Mouse (Mus musculus) heart, embryonic 10.5 days (tissue): ENCODE measurements around the gene Necab2. TPM values are rescaled to one million over a fixed set of nuclear protein-coding genes. Genes with fewer than 3 reads are reported as not detected.

Experiments
- DNase-seq: peaks from one replicate; pipeline ENCODE4 v3.0.0-alpha.2; 2017; ENCODE audit warnings: low spot score
- H3K27ac ChIP-seq: fragments of 300-500 bp; sonication (generic); 2 replicates; pipeline ENCODE4 v1.5.1; 2016; ENCODE audit warnings: mild to moderate bottlenecking
- H3K27me3 ChIP-seq: fragments of 300-500 bp; sonication (generic); 2 replicates; pipeline ENCODE4 v1.6.1; 2016; ENCODE audit warnings: mild to moderate bottlenecking; ENCODE audit not compliant: poor library complexity, insufficient read depth, severe bottlenecking
- H3K36me3 ChIP-seq: fragments of 300-500 bp; sonication (generic); 2 replicates; pipeline ENCODE4 v1.6.1; 2016; ENCODE audit warnings: mild to moderate bottlenecking, moderate library complexity
- H3K4me1 ChIP-seq: fragments of 300-500 bp; sonication (generic); 2 replicates; pipeline ENCODE4 v1.6.1; 2016; ENCODE audit warnings: mild to moderate bottlenecking
- H3K4me3 ChIP-seq: fragments of 300-500 bp; sonication (generic); 2 replicates; pipeline ENCODE4 v1.5.1; 2016; ENCODE audit warnings: mild to moderate bottlenecking, moderate library complexity
- H3K9me3 ChIP-seq: fragments of 300-500 bp; sonication (generic); 2 replicates; pipeline ENCODE4 v1.6.1; 2016; ENCODE audit warnings: mild to moderate bottlenecking, moderate library complexity
- WGBS: fragments of 180-500 bp; shearing (Covaris S2); methylation state at CpG from one replicate; pipeline ENCODE4 v1.1.7; 2016; 5-methylcytosine and 5-hydroxymethylcytosine counted together
- polyA plus RNA-seq: library from polyadenylated mRNA; unstranded; fragments of >200 nt; fragmentation: Nextera tagmentation; extraction: Ambion mirVana; gene quantifications from 2 replicates; pipeline ENCODE4 v1.2.1, GENCODE M21; 2016

Necab2 gene
- polyA plus RNA-seq, 1 experiment from 2014 or later = 3.4 TPM

DNA sequence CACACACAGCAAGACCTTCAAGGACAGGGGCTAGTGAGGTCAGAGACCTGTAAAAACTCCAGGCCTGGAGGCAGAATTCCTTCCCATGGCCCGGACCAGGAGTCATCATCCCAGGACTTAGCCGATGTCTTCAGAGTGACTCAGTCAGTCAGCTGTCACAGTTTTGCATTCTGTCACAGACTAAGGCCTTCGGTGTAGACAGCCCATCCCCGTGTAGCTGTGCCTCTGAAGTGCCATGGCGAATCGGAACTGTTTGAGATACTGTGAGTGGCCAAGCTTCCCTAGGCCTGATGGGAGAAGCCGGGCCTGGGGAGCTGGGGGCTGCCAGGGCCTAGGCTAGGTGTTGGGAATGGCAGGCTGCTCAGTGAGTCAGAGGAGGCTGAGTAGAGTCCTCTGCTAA lies 15.8 kb upstream of the Necab2 start:
- no peak overlapping the region for H3K27ac ChIP-seq
- H3K4me1 ChIP-seq = peaks cover 41% of the 10 kb centered on the region
- no peaks in the 10 kb centered on the region for H3K36me3 ChIP-seq
- no peak overlapping the region for H3K4me3 ChIP-seq
- DNase-seq = no peak
- H3K9me3 ChIP-seq = no peaks in the 10 kb centered on the region
- peaks cover 45% of the 10 kb centered on the region for H3K27me3 ChIP-seq
- 72% methylated on average over 7 of the region's 7 CpGs for WGBS

DNA sequence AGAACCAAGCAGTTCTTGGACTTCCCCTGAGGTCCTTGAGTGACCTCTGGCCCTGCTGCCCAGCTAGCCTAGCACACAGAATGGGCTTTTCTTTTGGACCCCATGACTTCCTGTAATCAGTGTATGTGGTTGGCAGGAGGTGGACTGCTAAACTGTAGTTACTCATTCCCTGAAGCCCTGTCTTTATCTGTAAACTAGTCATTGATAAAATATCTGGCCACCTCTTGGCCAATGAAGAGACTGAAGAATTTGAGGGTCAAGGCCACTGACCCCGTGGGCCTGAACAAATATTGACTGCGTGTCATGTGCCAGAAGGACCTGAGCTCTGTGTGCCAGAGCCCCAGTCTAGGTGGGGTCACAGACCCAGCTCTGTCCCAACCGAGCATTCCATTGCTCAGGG lies 14.1 kb upstream of the Necab2 start:
- DNase-seq = no peak
- 47% methylated on average over 3 of the region's 3 CpGs for WGBS
- no peaks in the 10 kb centered on the region for H3K9me3 ChIP-seq
- no peak overlapping the region for H3K4me3 ChIP-seq
- no peaks in the 10 kb centered on the region for H3K36me3 ChIP-seq
- H3K27ac ChIP-seq = no peak overlapping the region
- H3K4me1 ChIP-seq = peaks cover 45% of the 10 kb centered on the region
- peaks cover 48% of the 10 kb centered on the region for H3K27me3 ChIP-seq

DNA sequence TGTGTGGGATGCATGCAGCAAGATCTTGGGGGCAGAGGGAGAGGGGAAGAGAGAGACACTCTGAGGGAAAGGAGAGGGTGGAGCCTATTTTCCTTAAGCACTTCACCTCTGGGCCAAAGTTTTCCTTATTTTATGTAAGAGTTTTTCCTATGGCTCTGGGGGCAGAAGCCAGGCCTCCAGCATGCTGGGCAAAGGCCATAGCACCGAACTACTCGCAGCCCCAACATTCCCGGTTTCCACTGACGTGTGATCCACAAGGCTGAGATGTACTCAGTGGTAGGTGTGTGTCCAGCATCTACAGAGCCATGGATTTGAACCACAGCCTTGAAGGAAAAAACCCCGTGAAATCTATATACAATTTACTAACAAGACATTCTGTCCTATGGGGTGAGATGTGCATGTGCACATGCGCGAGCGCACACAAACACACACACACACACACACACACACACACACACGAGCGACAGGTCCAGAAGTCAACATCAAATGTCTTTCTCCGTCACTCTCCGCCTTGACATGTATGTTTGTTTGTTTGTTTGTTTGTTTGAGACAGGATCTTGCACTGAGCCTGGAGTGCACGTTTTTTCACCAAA lies 12.8 kb upstream of the Necab2 start, which contains the start of gene Osgin1:
Osgin1 (plus strand) TSS at position 543 of the 593 bp plus-strand sequence.
- WGBS = 82% methylated on average over 13 of the region's 13 CpGs
- Histone ChIP-seq H3K36me3 (no peaks in the 10 kb centered on the region), H3K27me3 (peaks cover 46% of the 10 kb centered on the region), H3K4me1 (peaks cover 42% of the 10 kb centered on the region), H3K4me3 (no peak within 1 kb of the TSS), H3K27ac (no peak within 1 kb of the TSS; the same call in 1 of the 2 replicates), H3K9me3 (no peaks in the 10 kb centered on the region)
- no peak for DNase-seq

DNA sequence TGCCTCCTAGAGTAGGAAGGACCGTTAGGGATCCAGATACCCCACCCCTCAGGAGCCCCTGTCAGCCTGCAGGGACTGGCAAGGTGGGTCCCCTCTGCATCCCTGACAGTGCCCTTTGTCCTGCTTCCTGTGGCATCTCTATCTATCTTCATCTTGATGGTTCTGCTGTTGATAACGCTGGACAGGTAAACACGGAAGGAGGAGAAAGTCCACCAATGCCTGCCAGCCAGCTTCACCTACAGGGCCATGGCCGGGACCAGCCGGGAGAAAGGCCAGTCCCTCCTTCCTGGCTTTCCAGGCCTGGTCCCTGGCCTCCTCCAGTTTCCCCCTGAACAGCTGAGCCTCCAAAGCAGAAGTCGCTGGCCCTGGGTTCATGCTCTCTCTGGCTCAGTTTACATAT lies 11.9 kb upstream of the Necab2 start:
- 72% methylated on average over 6 of the region's 6 CpGs for WGBS
- H3K27ac ChIP-seq = no peak overlapping the region

DNA sequence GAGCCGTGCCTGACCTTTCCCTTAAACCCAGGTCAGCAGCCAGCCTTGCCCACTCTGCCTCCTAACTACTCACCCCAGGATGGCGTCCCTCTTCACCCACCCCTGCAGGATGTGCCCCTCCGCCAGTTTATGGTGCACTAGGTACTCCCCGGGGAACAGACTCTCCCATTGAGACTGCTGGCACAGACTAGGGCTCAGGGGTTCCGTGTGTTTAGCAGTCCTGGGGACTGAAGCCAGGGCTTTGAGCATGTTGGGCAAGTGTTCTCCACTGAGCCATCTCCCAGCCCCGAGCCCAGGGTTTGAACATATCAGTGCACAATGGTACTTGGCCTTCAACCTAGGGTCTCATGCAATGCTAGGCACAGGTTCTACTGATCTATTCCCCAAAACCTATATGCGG lies 11.0 kb upstream of the Necab2 start:
- H3K4me3 ChIP-seq = no peak overlapping the region
- H3K27me3 ChIP-seq = peaks cover 45% of the 10 kb centered on the region
- H3K9me3 ChIP-seq = no peaks in the 10 kb centered on the region
- no peak for DNase-seq
- no peak overlapping the region for H3K27ac ChIP-seq
- peaks cover 39% of the 10 kb centered on the region for H3K4me1 ChIP-seq
- 85% methylated on average over 7 of the region's 7 CpGs for WGBS
- H3K36me3 ChIP-seq = no peaks in the 10 kb centered on the region

More for the DNA sequence above, 11.9 kb upstream of the Necab2 start:
- Histone ChIP-seq H3K4me1 (peaks cover 37% of the 10 kb centered on the region), H3K4me3 (no peak overlapping the region), H3K27me3 (peaks cover 46% of the 10 kb centered on the region), H3K9me3 (no peaks in the 10 kb centered on the region), H3K36me3 (no peaks in the 10 kb centered on the region)
- DNase-seq = no peak

DNA sequence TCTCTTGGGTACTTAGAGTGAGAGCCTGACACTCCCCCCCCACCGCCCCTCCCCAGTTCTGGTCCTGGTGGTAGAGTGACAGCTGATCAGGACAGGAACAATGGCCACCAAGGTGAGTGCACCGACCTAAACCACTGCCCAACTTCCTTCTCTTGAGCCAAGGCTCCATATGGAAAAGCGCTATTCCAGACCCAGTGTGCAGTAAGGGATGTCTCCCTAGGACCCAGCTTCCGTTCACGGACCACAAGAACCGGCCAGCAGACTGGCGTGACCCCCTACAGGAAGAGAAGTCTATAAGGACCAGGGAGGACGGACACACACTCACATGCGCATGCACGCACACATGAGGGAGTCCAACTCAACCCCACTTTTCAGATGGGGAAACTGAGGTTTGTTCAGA lies 10.2 kb upstream of the Necab2 start:
- no peak for DNase-seq
- WGBS = 83% methylated on average over 10 of the region's 10 CpGs
- H3K27ac ChIP-seq = 0 out of 2 replicates have a peak overlapping the region, but pooled peaks have one; percentile 22
- H3K9me3 ChIP-seq = no peaks in the 10 kb centered on the region
- H3K4me3 ChIP-seq = no peak overlapping the region
- H3K27me3 ChIP-seq = peaks cover 50% of the 10 kb centered on the region
- no peaks in the 10 kb centered on the region for H3K36me3 ChIP-seq
- H3K4me1 ChIP-seq = peaks cover 42% of the 10 kb centered on the region

DNA sequence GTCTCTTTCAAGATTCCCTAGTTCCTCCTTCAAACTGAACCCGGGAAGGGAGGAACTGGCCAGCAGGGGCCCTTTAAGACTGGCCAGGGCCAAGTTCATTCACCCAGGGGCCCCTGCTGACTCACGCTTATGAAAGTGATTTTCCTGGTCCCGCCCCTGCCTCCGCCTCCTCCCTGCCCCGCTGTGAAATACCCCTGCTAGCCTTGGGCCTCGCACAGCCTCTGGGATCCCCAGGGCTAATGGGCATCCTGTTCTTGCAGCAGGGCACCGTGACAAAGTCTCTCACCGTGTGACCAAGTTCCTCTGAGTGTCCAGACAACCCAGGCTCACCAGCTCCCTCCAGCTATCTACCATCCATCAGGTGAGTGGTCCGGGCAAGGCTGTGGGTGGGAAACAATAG lies 9.6 kb upstream of the Necab2 start:
- H3K4me1 ChIP-seq = peaks cover 41% of the 10 kb centered on the region
- DNase-seq = no peak

DNA sequence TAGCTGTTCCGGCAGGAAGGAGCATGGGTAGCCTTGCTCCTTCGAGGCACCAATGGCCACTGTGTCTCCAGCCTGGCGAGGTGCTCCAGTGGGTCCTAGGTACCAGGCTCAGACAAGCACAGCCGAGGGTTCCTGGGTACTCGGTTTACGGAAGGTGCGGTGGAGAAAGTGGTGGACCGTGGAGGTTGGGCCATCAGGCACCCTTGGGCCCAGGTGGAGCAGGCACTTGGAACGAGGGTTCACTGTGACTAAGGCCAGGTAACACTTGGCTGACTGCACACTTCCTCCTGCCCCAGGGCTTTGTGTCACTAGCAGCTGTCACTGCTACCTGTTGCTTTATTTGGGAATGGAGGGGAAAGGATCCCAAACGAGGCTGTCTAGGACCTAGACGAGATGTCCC lies 9.0 kb upstream of the Necab2 start:
- no peaks in the 10 kb centered on the region for H3K9me3 ChIP-seq
- peaks cover 55% of the 10 kb centered on the region for H3K27me3 ChIP-seq
- H3K36me3 ChIP-seq = no peaks in the 10 kb centered on the region
- peaks cover 35% of the 10 kb centered on the region for H3K4me1 ChIP-seq
- peak overlapping the region; percentile 5; the same call in 1 of the 2 replicates for H3K4me3 ChIP-seq
- WGBS = 71% methylated on average over 11 of the region's 11 CpGs
- DNase-seq = no peak
- H3K27ac ChIP-seq = peak overlapping the region; percentile 22; the same call in 1 of the 2 replicates

More for the DNA sequence above, 9.6 kb upstream of the Necab2 start:
- no peaks in the 10 kb centered on the region for H3K36me3 ChIP-seq
- peak overlapping the region; percentile 22; the same call in 1 of the 2 replicates for H3K27ac ChIP-seq
- peaks cover 52% of the 10 kb centered on the region for H3K27me3 ChIP-seq
- 0 out of 2 replicates have a peak overlapping the region, but pooled peaks have one; percentile 5 for H3K4me3 ChIP-seq
- WGBS = 14% methylated on average over 9 of the region's 9 CpGs
- no peaks in the 10 kb centered on the region for H3K9me3 ChIP-seq

DNA sequence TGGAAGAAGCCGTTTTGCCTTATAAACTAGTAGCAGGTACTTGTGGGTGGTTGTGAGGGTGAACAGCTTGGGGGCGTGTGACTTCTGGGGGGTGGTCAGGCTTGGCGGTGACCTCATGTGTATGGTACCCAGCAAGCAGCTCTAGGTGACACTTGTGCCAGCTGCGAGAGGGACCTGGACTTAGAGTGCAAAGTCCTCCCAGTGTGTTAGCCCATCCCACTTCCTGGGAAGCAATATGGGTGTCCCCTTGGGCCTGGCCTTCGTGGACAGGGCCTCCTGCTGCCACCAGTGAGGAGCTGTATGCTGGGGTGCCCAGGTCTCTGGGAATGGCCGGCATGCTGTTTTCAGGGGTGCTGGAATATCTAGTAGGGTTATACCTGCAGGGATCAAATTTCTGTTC lies 7.6 kb upstream of the Necab2 start:
- Histone ChIP-seq H3K4me3 (no peak overlapping the region), H3K9me3 (no peaks in the 10 kb centered on the region), H3K27ac (no peak overlapping the region), H3K27me3 (peaks cover 67% of the 10 kb centered on the region), H3K4me1 (peaks cover 32% of the 10 kb centered on the region), H3K36me3 (no peaks in the 10 kb centered on the region)
- no peak for DNase-seq
- 82% methylated on average over 6 of the region's 6 CpGs for WGBS

DNA sequence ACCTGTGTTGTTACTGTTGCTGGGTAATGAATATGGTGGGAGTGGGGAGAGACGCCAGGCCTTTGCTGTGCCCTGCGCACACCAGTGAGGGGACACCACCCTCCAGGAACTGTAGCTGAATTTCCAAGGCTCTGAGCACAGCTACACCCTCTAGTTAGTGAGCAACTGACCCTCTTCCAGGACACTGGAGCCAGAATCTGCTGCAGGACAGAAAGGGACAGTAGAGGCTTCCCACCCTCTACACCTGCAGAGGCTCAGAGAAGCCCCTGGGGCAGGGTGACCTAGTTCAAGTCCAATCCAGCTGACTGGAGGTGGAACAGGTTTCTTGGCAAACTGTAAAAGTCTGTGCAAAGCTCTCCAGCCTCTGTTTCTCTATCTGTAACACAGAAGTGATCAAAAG lies 7.1 kb upstream of the Necab2 start:
- Histone ChIP-seq H3K4me1 (peaks cover 32% of the 10 kb centered on the region), H3K27ac (no peak overlapping the region), H3K4me3 (no peak overlapping the region), H3K9me3 (no peaks in the 10 kb centered on the region), H3K27me3 (peaks cover 62% of the 10 kb centered on the region), H3K36me3 (no peaks in the 10 kb centered on the region)
- 96% methylated on average over 2 of the region's 2 CpGs for WGBS
- no peak for DNase-seq

DNA sequence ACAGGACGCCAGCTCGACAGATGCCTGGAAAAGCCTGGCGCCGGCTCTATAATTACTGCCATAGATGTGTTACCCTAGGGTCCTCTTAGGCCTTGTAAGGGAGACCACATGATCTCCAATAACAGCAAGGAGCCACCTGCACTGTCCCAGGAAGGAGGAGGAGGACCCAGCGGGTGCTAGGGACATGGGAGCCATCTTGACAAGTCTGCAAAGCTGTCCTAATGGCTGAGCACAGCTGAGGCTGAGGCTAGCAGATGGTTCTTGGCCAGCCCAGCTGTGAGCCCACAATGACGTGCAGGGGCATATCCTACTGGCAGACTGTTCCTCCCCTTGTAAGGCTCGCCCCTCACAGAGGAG lies 6.6 kb upstream of the Necab2 start:
- Histone ChIP-seq H3K4me1 (peaks cover 32% of the 10 kb centered on the region), H3K27me3 (peaks cover 62% of the 10 kb centered on the region), H3K9me3 (no peaks in the 10 kb centered on the region), H3K27ac (no peak overlapping the region), H3K36me3 (no peaks in the 10 kb centered on the region), H3K4me3 (no peak overlapping the region)
- WGBS = 71% methylated on average over 7 of the region's 7 CpGs
- DNase-seq = no peak

DNA sequence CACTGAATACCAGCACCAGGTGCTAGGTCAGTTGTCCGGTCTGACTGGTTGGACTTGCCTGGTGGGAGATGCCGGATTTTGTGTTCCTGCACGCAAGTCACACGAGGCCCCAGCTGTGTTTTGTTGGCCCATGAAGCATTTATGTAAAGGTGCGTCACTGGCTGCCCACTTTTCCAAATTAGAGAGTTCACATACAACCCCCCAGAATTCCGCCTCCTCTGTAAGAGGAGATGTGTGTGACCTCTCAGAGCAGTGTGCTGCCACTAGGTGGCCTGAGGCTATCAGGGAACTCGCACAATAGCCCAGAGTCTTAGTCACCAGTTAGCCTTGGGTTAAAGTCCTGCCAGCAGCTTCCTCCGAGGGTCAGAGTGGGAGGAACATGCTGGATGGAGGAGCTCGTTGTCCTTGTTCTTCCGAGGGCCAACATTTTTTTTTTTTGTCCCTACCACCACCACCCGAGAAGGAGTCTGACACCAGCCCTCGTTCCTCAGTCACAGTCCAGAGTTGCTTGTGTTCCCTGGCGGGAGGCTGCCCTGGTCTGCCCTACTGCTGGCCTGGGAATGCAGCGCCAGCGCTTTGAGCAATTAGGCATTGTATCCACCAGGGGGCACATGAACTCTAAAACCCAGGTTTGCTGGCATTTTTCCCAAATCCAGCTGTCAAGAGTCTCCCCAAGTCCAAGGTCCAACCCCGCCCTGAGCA lies 6.1 kb upstream of the Necab2 start:
- Histone ChIP-seq H3K9me3 (no peaks in the 10 kb centered on the region), H3K36me3 (no peaks in the 10 kb centered on the region), H3K4me1 (peaks cover 32% of the 10 kb centered on the region), H3K27ac (no peak overlapping the region), H3K27me3 (peaks cover 62% of the 10 kb centered on the region), H3K4me3 (peak overlapping the region; percentile 31)
- WGBS = 16% methylated on average over 16 of the region's 16 CpGs
- DNase-seq = peak; percentile 89

DNA sequence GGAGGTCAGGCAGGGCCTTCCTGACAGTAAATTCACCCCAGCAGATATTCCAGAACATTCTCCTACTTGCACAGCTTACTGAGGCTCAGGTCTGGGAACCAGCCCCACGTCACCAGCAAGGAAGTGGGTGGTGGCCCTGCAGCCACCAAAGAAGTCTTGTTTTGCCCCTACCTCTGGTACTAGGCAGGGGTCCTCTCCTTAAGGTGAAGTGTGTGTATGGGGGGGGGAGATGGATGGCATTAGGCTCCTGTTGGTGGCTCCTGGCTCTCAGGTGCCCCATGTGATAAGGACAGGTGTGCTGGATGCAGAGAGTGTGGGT lies 5.6 kb upstream of the Necab2 start:
- no peak for DNase-seq
- Histone ChIP-seq H3K36me3 (no peaks in the 10 kb centered on the region), H3K4me3 (0 out of 2 replicates have a peak overlapping the region, but pooled peaks have one; percentile 31), H3K27ac (no peak overlapping the region), H3K9me3 (no peaks in the 10 kb centered on the region), H3K4me1 (peaks cover 32% of the 10 kb centered on the region), H3K27me3 (peaks cover 65% of the 10 kb centered on the region)
- WGBS = 62% methylated on average over 1 of the region's 1 CpGs
